Mouse (Mus musculus) E14TG2a.4 (cell line): ENCODE measurements around the gene Podxl2.

Experiments
- CTCF ChIP-seq: conservative IDR thresholded peaks from 2 replicates; pipeline ENCODE4 v1.5.1; 2014; ENCODE audit warnings: low read length
- NANOG ChIP-seq: IDR thresholded peaks from 2 replicates; pipeline ENCODE4 v1.6.1; 2014; ENCODE audit warnings: borderline replicate concordance, low read length, mixed read lengths

- TF ChIP-seq CTCF: no peak
- TF ChIP-seq NANOG: no peak
Measured at GRCm38 (mm10) chr6:88793243-88793642, 81.6 kb downstream of the Podxl2 start.
